Mouse (Mus musculus): ENCODE data around the gene C77080.

DNA sequence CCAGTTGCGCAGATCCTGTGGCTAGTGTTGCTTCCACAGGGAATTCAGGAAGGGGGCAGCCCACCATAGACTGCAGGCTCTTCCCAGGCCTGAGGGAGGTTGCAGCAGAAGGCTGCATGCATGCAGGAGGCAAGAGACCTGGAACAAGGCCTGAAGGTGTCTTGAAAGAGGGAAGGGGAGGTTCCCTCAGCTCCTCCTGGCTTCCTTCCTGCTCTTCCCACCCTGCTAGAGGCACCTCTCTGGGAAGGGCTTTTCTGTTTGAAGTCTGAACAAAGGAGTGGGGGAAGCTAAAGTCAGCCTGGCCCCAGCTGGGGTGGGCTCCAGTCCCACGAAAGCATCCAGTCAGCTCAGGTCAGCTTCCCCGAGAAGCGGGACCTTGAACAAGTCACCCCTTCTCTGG, 18.9 kb downstream of the C77080 start:
- TF ChIP-seq GATA1 (IDR thresholded peaks at IDR 0.05; ENCODE audit: borderline replicate concordance, low read length) (no peak), FLI1 (IDR thresholded peaks at IDR 0.05; ENCODE audit: low read length) (no peak)

Data from megakaryocyte, embryonic 14.5 days (primary cell).